Mouse (Mus musculus): ENCODE results near the gene Fzd4. TPM values are rescaled to one million over a fixed set of nuclear protein-coding genes. Genes with fewer than 3 reads are reported as not detected.
A peak's percentile ranks its signal among the peaks of the same experiment; 100 is the strongest.

Gene Fzd4
- total RNA-seq (2012; rRNA removed): 0.04 and 0.08 TPM in 2 replicates
- 0.04 TPM in 1 of 2 replicates, not detected in the other for total RNA-seq (2014; rRNA removed)
- polyA plus RNA-seq (2012; ENCODE audit: insufficient read length, low read depth): 0.10 and 0.13 TPM in 2 replicates

DNA sequence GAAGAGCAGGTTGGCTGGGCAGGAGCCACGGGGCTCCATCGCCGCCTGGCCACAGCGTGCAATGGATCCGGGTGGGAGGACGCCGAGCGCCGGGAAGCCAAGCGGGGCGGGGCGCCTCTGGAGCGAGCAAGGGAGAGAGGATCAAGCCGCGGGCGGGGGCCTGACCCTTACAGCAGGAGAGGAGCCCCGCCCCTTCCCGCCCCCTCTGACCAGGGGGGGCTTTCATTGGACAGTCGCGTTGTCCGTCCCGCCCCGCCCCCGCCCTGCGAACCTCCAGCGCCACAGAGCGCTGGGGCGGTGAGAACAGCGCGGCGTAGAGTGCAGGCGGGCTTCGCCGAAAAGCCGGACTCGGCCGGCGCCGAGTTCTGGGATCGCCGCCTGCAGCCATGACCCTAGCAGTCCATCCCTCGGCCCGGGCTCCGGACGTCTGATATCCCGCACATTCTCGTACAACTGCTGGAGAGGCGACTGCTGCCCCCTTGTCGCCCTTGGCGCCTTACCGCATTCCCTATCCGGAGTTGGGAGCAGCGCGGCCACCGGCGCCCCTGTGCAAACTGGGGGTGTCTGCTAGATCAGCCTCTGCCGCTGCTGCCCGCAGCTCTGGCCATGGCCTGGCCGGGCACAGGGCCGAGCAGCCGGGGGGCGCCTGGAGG lies at the start of gene Fzd4, which contains the start of gene Tmem135:
Gene Fzd4 (plus strand): TSS at position 275 of the 653 bp plus-strand sequence.
Gene Tmem135 (minus strand): TSS at position 142 of the 653 bp plus-strand sequence.
- in situ Hi-C loops (cut with MboI; ENCODE audit: low pct_ligation_motif_present, low pct_unique_long_range_greater_than_20kb, low sequenced_read_pairs) (no loop called here), dilution Hi-C loops (cut with MboI; ENCODE audit: extremely low pct_ligation_motif_present, extremely low pct_unique_long_range_greater_than_20kb, low sequenced_read_pairs) (no loop called here)
- Histone ChIP-seq H3K36me3 (replicated peaks in 1 of 2; ENCODE audit: control insufficient read depth in 1 of 2, insufficient read depth in 1 of 2, low read length in 1 of 2) (no peaks in the 10 kb centered on the region), H3K4me3 (replicated peaks in 1 of 3; ENCODE audit: low read depth in 2 of 3, low read length in 2 of 3, poor library complexity in 1 of 3) (peak within 1 kb of the TSS; percentile 54 to 89 (median 60)), H3K9ac (ENCODE audit: insufficient read depth, low read depth) (peak within 1 kb of the TSS; percentile 30), H3K27ac (ENCODE audit: insufficient read depth, low read depth) (no peak within 1 kb of the TSS), H3K4me1 (ENCODE audit: control insufficient read depth in 1 of 2, insufficient read depth in 2 of 2) (peaks cover 3 to 11% of the 10 kb centered on the region in 2 experiments), H3K27me3 (replicated peaks) (peaks cover 38% of the 10 kb centered on the region), H3K9me3 (replicated peaks; ENCODE audit: low read length) (no peaks in the 10 kb centered on the region), H3K4me2 (ENCODE audit: insufficient read depth, low read depth, poor library complexity, severe bottlenecking) (peak within 1 kb of the TSS; percentile 89), H3K79me2 (replicated peaks; ENCODE audit: control insufficient read depth, extremely low read depth, insufficient read depth, poor library complexity, severe bottlenecking) (no peaks in the 10 kb centered on the region)
- TF ChIP-seq CHD2 (IDR thresholded peaks at IDR 0.05; ENCODE audit: low read length): peak; percentile 64; the same call in 1 of the 2 replicates
- no peak for TF ChIP-seq USF2 (conservative IDR thresholded peaks at IDR 0.05; ENCODE audit: low read depth, low read length)
- 0 out of 2 replicates have a peak, but pooled peaks have one; percentile 18 for TF ChIP-seq ELF1 (IDR thresholded peaks at IDR 0.05; ENCODE audit: low read depth, low read length)
- peak; percentile 89 for DNase-seq (ENCODE audit: extremely low read depth)

GRCm38 (mm10) chr7:89355519-89356255 lies 48.5 kb upstream of the Fzd4 start:
- no peak overlapping the region for H3K4me2 ChIP-seq (ENCODE audit: insufficient read depth, low read depth, poor library complexity, severe bottlenecking)
- H3K79me2 ChIP-seq (replicated peaks; ENCODE audit: control insufficient read depth, extremely low read depth, insufficient read depth, poor library complexity, severe bottlenecking): no peaks in the 10 kb centered on the region
- no peaks in the 10 kb centered on the region for H3K36me3 ChIP-seq (replicated peaks in 1 of 2; ENCODE audit: control insufficient read depth in 1 of 2, insufficient read depth in 1 of 2, low read length in 1 of 2)
- no peak overlapping the region for H3K9ac ChIP-seq (ENCODE audit: insufficient read depth, low read depth)
- H3K4me3 ChIP-seq (replicated peaks in 1 of 3; ENCODE audit: low read depth in 2 of 3, low read length in 2 of 3, poor library complexity in 1 of 3): no peak overlapping the region
- no peaks in the 10 kb centered on the region for H3K9me3 ChIP-seq (replicated peaks; ENCODE audit: low read length)
- no peak for DNase-seq (ENCODE audit: extremely low read depth)
- no peaks in the 10 kb centered on the region; a peak in 1 of 4 replicates for H3K4me1 ChIP-seq (ENCODE audit: control insufficient read depth in 1 of 2, insufficient read depth in 2 of 2)
- H3K27me3 ChIP-seq (replicated peaks): peaks cover 2% of the 10 kb centered on the region
- dilution Hi-C loops (cut with MboI; ENCODE audit: extremely low pct_ligation_motif_present, extremely low pct_unique_long_range_greater_than_20kb, low sequenced_read_pairs): no loop called here
- TF ChIP-seq TBP (conservative IDR thresholded peaks at IDR 0.05; ENCODE audit: low read depth, low read length): no peak
- TF ChIP-seq CHD2 (IDR thresholded peaks at IDR 0.05; ENCODE audit: low read length): no peak
- TF ChIP-seq RCOR1 (conservative IDR thresholded peaks at IDR 0.05; ENCODE audit: low read depth, low read length): no peak
- no peak for TF ChIP-seq MEF2A (IDR thresholded peaks at IDR 0.05; ENCODE audit: borderline replicate concordance, low read depth, low read length)
- TF ChIP-seq E2F4 (IDR thresholded peaks at IDR 0.05; ENCODE audit: insufficient replicate concordance, low read depth, low read length): no peak
- TF ChIP-seq EP300 (IDR thresholded peaks at IDR 0.05; ENCODE audit: low read length): no peak
- no peak for TF ChIP-seq TCF12 (IDR thresholded peaks at IDR 0.05; ENCODE audit: low read depth, low read length)
- TF ChIP-seq MXI1 (IDR thresholded peaks at IDR 0.05; ENCODE audit: low read depth, low read length): no peak
- TF ChIP-seq NRF1 (IDR thresholded peaks at IDR 0.05; ENCODE audit: low read depth, low read length): no peak
- TF ChIP-seq KAT2A (IDR thresholded peaks at IDR 0.05; ENCODE audit: insufficient replicate concordance, low read length): no peak
- in situ Hi-C loops (cut with MboI; ENCODE audit: low pct_ligation_motif_present, low pct_unique_long_range_greater_than_20kb, low sequenced_read_pairs): loop anchor here (10.0 kb wide), 1 partner anchor 191 kb away; no protein-coding TSS in a partner anchor
- no peak overlapping the region for H3K27ac ChIP-seq (ENCODE audit: insufficient read depth, low read depth)

Data from CH12.LX (cell line).